24 mouse cellular contexts compared by ENCODE assay signal in the genomic region with DNA sequence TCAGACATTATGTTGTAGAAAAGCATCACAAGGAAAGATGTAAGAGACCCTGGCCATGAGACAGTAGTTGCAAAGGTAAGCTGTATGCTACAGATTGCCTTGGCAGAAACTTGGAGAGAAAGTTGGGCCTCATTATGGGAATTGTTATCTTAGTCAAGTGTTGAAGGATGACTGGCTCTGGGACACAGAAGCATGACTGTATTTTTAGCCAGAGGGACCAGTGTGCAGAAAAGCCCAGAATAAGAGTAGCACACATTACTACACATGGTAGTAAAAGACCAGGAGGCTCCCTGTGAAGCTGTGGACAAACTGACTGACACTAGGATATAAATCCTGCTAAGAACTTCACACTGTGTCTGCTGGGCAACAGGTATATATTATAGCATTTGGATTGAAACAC.
DNase-seq lines count a peak whose midpoint lies in the region; ATAC-seq lines count a peak whose summit lies in the region.
"Had no signal": no experiment of that assay in that cellular context is flagged by ENCODE, and none has a peak within 500 bp of the region (broad histone marks: within the 10 kb centered on the region; RNA-seq: fewer than 3 reads in every experiment).

No protein-coding gene starts in this region.

- H3K9ac ChIP-seq in heart, embryonic 13.5 days = no peak overlapping the region
- no peak overlapping the region for H3K9ac ChIP-seq in heart, embryonic 16.5 days (ENCODE audit: low read length)
- H3K9ac ChIP-seq in forebrain, embryonic 13.5 days = no peak overlapping the region
- H3K9ac ChIP-seq in hindbrain, embryonic 11.5 days (ENCODE audit: low read depth, low read length) = no peak overlapping the region
- H3K9ac ChIP-seq: embryonic facial prominence, embryonic 12.5 days; embryonic facial prominence, embryonic 15.5 days; forebrain, embryonic 15.5 days; hindbrain, embryonic 12.5 days; hindbrain, embryonic 15.5 days had no signal

- no peaks in the 10 kb centered on the region for H3K9me3 ChIP-seq in heart, embryonic 13.5 days
- H3K9me3 ChIP-seq in heart, embryonic 16.5 days (replicated peaks; ENCODE audit: control insufficient read depth, low read length) = no peaks in the 10 kb centered on the region
- H3K9me3 ChIP-seq in forebrain, embryonic 13.5 days (replicated peaks) = no peaks in the 10 kb centered on the region
- no peaks in the 10 kb centered on the region for H3K9me3 ChIP-seq in hindbrain, embryonic 11.5 days (ENCODE audit: control insufficient read depth, low read length)
- H3K9me3 ChIP-seq: embryonic facial prominence, embryonic 12.5 days; embryonic facial prominence, embryonic 15.5 days; forebrain, embryonic 15.5 days; G1E; hindbrain, embryonic 12.5 days; hindbrain, embryonic 15.5 days had no signal

- H3K27ac ChIP-seq in heart, embryonic 13.5 days (replicated peaks) = peak overlapping the region; percentile 24; the same call in 1 of the 2 replicates
- no peak overlapping the region for H3K27ac ChIP-seq in heart, embryonic 16.5 days (ENCODE audit: low read length)
- no peak overlapping the region for H3K27ac ChIP-seq in forebrain, embryonic 13.5 days
- no peak overlapping the region for H3K27ac ChIP-seq in hindbrain, embryonic 11.5 days (ENCODE audit: low read depth, low read length)
- H3K27ac ChIP-seq: embryonic facial prominence, embryonic 12.5 days; embryonic facial prominence, embryonic 15.5 days; forebrain, embryonic 15.5 days; hindbrain, embryonic 12.5 days; hindbrain, embryonic 15.5 days had no signal

- DNase-seq in heart, adult 18-20 months = peak; percentile 17 to 24
- no peak for DNase-seq in heart, postnatal 25 days (ENCODE audit: low spot score)
- no peak for DNase-seq in heart, postnatal 4 days
- no peak for DNase-seq in hindbrain, embryonic 11.5 days (ENCODE audit: low spot score)
- DNase-seq: adrenal gland, postnatal 14 days; B cell, adult 2 months; cerebellum, adult 11 months; cerebellum, adult 2 months; cerebellum, adult 9-11 months; cerebellum, postnatal 25 days; gastrocnemius, postnatal 25 days; kidney, adult 2 months had no signal

- intact Hi-C loops in heart, postnatal 25 days (cut with DNase I) = no loop called here

- no peak overlapping the region for H3K4me2 ChIP-seq in heart, embryonic 13.5 days
- no peak overlapping the region for H3K4me2 ChIP-seq in heart, embryonic 16.5 days (ENCODE audit: low read depth, low read length)
- no peak overlapping the region for H3K4me2 ChIP-seq in forebrain, embryonic 13.5 days
- H3K4me2 ChIP-seq in hindbrain, embryonic 11.5 days (replicated peaks; ENCODE audit: low read depth, low read length) = no peak overlapping the region
- H3K4me2 ChIP-seq: embryonic facial prominence, embryonic 12.5 days; embryonic facial prominence, embryonic 15.5 days; forebrain, embryonic 15.5 days; hindbrain, embryonic 12.5 days; hindbrain, embryonic 15.5 days had no signal

- H3K4me3 ChIP-seq in heart, embryonic 13.5 days = no peak overlapping the region
- no peak overlapping the region for H3K4me3 ChIP-seq in heart, embryonic 16.5 days (ENCODE audit: low read length)
- H3K4me3 ChIP-seq in forebrain, embryonic 13.5 days = no peak overlapping the region
- H3K4me3 ChIP-seq in hindbrain, embryonic 11.5 days (ENCODE audit: low read depth, low read length) = no peak overlapping the region
- H3K4me3 ChIP-seq: embryonic facial prominence, embryonic 12.5 days; embryonic facial prominence, embryonic 15.5 days; forebrain, embryonic 15.5 days; hindbrain, embryonic 12.5 days; hindbrain, embryonic 15.5 days had no signal

- H3K27me3 ChIP-seq in heart, embryonic 13.5 days (replicated peaks) = no peaks in the 10 kb centered on the region
- no peaks in the 10 kb centered on the region for H3K27me3 ChIP-seq in heart, embryonic 16.5 days (ENCODE audit: control insufficient read depth, insufficient read depth, low read length)
- no peaks in the 10 kb centered on the region for H3K27me3 ChIP-seq in forebrain, embryonic 13.5 days
- no peaks in the 10 kb centered on the region for H3K27me3 ChIP-seq in hindbrain, embryonic 11.5 days (ENCODE audit: control insufficient read depth, insufficient read depth, low read length)
- H3K27me3 ChIP-seq: CH12.LX; embryonic facial prominence, embryonic 12.5 days; embryonic facial prominence, embryonic 15.5 days; forebrain, embryonic 15.5 days; hindbrain, embryonic 12.5 days; hindbrain, embryonic 15.5 days had no signal

- peaks cover 21% of the 10 kb centered on the region for H3K4me1 ChIP-seq in heart, embryonic 13.5 days
- peaks cover 3% of the 10 kb centered on the region; the same call in 1 of the 2 replicates for H3K4me1 ChIP-seq in heart, embryonic 16.5 days (ENCODE audit: control insufficient read depth, insufficient read depth, low read length)
- H3K4me1 ChIP-seq in forebrain, embryonic 13.5 days = no peaks in the 10 kb centered on the region
- no peaks in the 10 kb centered on the region for H3K4me1 ChIP-seq in hindbrain, embryonic 11.5 days (replicated peaks; ENCODE audit: control insufficient read depth, insufficient read depth, low read length)
- H3K4me1 ChIP-seq: embryonic facial prominence, embryonic 12.5 days; embryonic facial prominence, embryonic 15.5 days; forebrain, embryonic 15.5 days; hindbrain, embryonic 12.5 days; hindbrain, embryonic 15.5 days had no signal

- no peak; the same call in 1 of the 2 replicates for ATAC-seq in heart, embryonic 13.5 days (ENCODE audit: extremely low read depth, insufficient number of reproducible peaks, low FRiP score, low TSS enrichment)
- peak; percentile 67; the same call in 1 of the 2 replicates for ATAC-seq in heart, embryonic 16.5 days (replicated peaks; ENCODE audit: extremely low read depth, insufficient read depth, low FRiP score)
- ATAC-seq in forebrain, embryonic 13.5 days = no peak
- ATAC-seq in hindbrain, embryonic 11.5 days (ENCODE audit: low FRiP score) = no peak
- ATAC-seq: forebrain, embryonic 15.5 days; intestine, postnatal 0 days; Patski had no signal

- H3K36me3 ChIP-seq in heart, embryonic 13.5 days = no peaks in the 10 kb centered on the region
- no peaks in the 10 kb centered on the region for H3K36me3 ChIP-seq in heart, embryonic 16.5 days (ENCODE audit: control insufficient read depth, insufficient read depth)
- H3K36me3 ChIP-seq in forebrain, embryonic 13.5 days (ENCODE audit: poor library complexity, severe bottlenecking) = no peaks in the 10 kb centered on the region
- H3K36me3 ChIP-seq in hindbrain, embryonic 11.5 days (ENCODE audit: control insufficient read depth, insufficient read depth, low read length) = no peaks in the 10 kb centered on the region
- H3K36me3 ChIP-seq: embryonic facial prominence, embryonic 12.5 days; embryonic facial prominence, embryonic 15.5 days; forebrain, embryonic 15.5 days; G1E; hindbrain, embryonic 12.5 days; hindbrain, embryonic 15.5 days had no signal

Comparison
In these comparisons a context has a peak if more than half of its experiments do, and no peak if none do; other contexts are left out.
1. DNase-seq: peak in heart, adult 18-20 months (2 of 2); none in heart, postnatal 25 days (single experiment), heart, postnatal 4 days (single experiment) and hindbrain, embryonic 11.5 days (single experiment).